Mouse (Mus musculus) embryonic facial prominence, embryonic 14.5 days (tissue): Measurements from ENCODE around the gene Prss21. TPM values are rescaled to one million over a fixed set of nuclear protein-coding genes. Genes with fewer than 3 reads are reported as not detected.
A peak's percentile ranks its signal among the peaks of the same experiment; 100 is the strongest.

Experiments used
- ATAC-seq: fragments of 200-750 bp; cut with Nextera tagmentation; 2 replicates; pipeline ENCODE4 v1.8.0; 2017; ENCODE audit warnings: low read depth, moderate number of reproducible peaks, moderate TSS enrichment
- DNase-seq: peaks from one replicate; pipeline ENCODE4 v3.0.0-alpha.2; 2015; ENCODE audit warnings: low spot score
- H3K27ac ChIP-seq: fragments of 300-500 bp; sonication (generic); replicated peaks from 2 replicates; pipeline ENCODE4 v1.5.1; 2014; ENCODE audit warnings: low read depth, mild to moderate bottlenecking, low read length, moderate library complexity
- H3K27me3 ChIP-seq: fragments of 300-500 bp; sonication (generic); replicated peaks from 2 replicates; pipeline ENCODE4 v1.6.1; 2014; ENCODE audit warnings: low read length; ENCODE audit not compliant: control insufficient read depth, insufficient read depth
- H3K36me3 ChIP-seq: fragments of 300-500 bp; sonication (generic); 2 replicates; pipeline ENCODE4 v1.6.1; 2014; ENCODE audit warnings: low read length, mixed read lengths; ENCODE audit not compliant: control insufficient read depth, insufficient read depth
- H3K4me1 ChIP-seq: fragments of 300-500 bp; sonication (generic); 2 replicates; pipeline ENCODE4 v1.6.1; 2014; ENCODE audit warnings: antibody characterized with exemption, low read length; ENCODE audit not compliant: control insufficient read depth, insufficient read depth
- H3K4me2 ChIP-seq: fragments of 300-500 bp; sonication (generic); 2 replicates; pipeline ENCODE4 v1.6.1; 2014; ENCODE audit warnings: low read depth, mild to moderate bottlenecking, low read length, moderate library complexity, mixed read lengths
- H3K4me3 ChIP-seq: fragments of 300-500 bp; sonication (generic); 2 replicates; pipeline ENCODE4 v1.5.1; 2014; ENCODE audit warnings: low read depth, mild to moderate bottlenecking, low read length
- H3K9ac ChIP-seq: fragments of 300-500 bp; sonication (generic); 2 replicates; pipeline ENCODE4 v1.6.1; 2014; ENCODE audit warnings: low read depth, mild to moderate bottlenecking, low read length, moderate library complexity, mixed read lengths
- H3K9me3 ChIP-seq: fragments of 300-500 bp; sonication (generic); 2 replicates; pipeline ENCODE4 v1.6.1; 2016; ENCODE audit warnings: low read length; ENCODE audit not compliant: control insufficient read depth
- WGBS: fragments of 180-500 bp; shearing (Covaris S2); extraction: QIAGEN DNeasy Blood & Tissue Kit; methylation state at CpG from one replicate; pipeline ENCODE4 v1.1.7; 2014; 5-methylcytosine and 5-hydroxymethylcytosine counted together
- polyA plus RNA-seq: library from polyadenylated mRNA; unstranded; fragments of >200 nt; fragmentation: Nextera tagmentation; extraction: Ambion mirVana; gene quantifications from 2 replicates; pipeline ENCODE4 v1.2.1, GENCODE M21; 2014

The Prss21 gene
- polyA plus RNA-seq, 1 experiment from 2014 or later: not detected

DNA sequence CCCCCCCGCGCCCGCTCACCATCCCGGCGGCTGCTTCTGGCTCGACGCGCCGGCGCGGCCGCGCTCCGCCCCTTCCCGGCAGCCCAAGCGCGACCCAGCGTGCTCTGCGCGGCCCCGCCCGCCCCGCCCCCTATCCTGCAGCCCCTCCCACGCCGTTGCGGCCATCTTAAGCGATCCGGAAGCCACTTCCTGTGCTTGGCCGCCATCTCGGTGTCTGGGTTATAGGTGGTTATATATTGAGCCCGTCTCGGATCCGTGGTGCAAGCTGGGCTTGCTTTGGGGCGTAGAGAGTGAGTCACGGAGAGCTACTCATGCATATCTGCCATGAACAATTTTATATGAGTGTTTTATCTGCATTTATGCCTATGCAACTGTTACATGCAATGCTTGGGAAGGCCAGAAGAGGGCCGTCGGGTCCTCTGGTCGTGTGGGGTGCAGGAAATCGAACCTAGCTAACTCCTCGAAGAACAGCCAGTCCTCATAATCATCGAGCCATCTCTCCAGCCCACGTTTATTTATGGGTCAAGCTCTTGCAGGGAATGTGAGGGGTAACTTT, 38.7 kb upstream of the Prss21 start, which contains the start of gene Elob:
Gene Elob, minus strand, starts transcription at position 73 of the 556 bp plus-strand sequence.
- WGBS: 1% methylated on average over 21 of the region's 42 CpGs
- peak; percentile 96 for DNase-seq
- peaks cover 15% of the 10 kb centered on the region; the same call in 1 of the 2 replicates for H3K27me3 ChIP-seq
- H3K4me1 ChIP-seq: peaks cover 9% of the 10 kb centered on the region
- H3K9me3 ChIP-seq: peaks cover 4% of the 10 kb centered on the region; the same call in 1 of the 2 replicates
- peak within 1 kb of the TSS; percentile 64 for H3K4me2 ChIP-seq
- H3K4me3 ChIP-seq: peak within 1 kb of the TSS; percentile 52
- peaks cover 30% of the 10 kb centered on the region for H3K36me3 ChIP-seq
- H3K27ac ChIP-seq: peak within 1 kb of the TSS; percentile 95
- peak; percentile 95 for ATAC-seq
- peak within 1 kb of the TSS; percentile 79 for H3K9ac ChIP-seq

DNA sequence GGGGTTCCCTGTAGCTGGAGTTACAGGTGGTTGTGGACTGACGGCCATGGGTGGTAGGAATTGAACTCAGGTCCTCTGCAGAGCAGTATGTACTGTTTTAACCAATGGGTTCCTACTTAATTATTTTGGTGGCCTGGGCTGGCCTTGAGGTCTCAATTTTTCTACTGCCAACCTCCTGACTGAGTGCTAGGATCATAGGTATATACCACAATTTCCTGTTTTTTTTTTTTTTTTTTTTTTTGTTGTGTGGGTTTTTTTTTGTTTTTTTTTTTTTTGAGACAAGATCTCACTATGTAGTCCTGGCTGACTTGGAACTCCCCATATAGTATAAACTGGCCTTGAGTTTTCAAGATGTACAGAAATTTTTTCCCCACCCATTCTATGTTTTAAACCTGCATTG, 36.7 kb upstream of the Prss21 start:
- H3K9me3 ChIP-seq: peaks cover 4% of the 10 kb centered on the region; the same call in 1 of the 2 replicates
- no peak overlapping the region for H3K27ac ChIP-seq
- no peak overlapping the region for H3K9ac ChIP-seq
- WGBS: 83% methylated on average over 1 of the region's 1 CpGs
- DNase-seq (no peak), ATAC-seq (no peak)
- no peak overlapping the region for H3K4me3 ChIP-seq
- H3K4me1 ChIP-seq: peaks cover 9% of the 10 kb centered on the region
- peaks cover 9% of the 10 kb centered on the region for H3K36me3 ChIP-seq
- no peak overlapping the region for H3K4me2 ChIP-seq
- H3K27me3 ChIP-seq: peaks cover 15% of the 10 kb centered on the region; the same call in 1 of the 2 replicates

DNA sequence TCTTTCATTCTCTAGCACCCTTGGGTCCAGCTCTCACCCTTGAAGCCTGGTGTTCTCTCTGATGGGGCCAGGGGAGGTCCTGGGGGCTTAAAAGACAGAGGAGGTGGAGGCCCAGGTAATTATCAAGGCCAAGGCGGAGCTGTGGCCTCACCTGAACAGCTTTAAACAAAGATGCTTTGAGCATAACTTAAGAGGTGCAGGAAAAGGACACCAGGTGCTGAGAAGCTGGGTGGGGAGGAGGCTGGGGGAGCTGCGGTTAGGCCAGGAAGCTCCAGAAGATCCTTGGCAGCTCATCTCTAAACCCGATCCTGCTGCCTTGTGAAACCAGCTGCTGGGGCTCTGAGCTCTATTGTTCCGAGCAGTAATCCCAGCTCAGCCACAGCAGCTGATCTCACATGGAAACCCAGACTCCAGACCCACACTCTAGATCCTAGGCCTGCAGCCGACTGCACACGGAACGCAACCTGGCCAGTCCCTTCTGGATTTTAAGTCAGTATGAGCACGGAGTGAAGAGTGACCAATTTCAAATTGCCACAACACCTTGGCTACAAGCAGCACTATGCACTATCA, 31.8 kb upstream of the Prss21 start, which contains the start of gene Prss33:
Gene Prss33, minus strand, starts transcription at position 51 of the 570 bp plus-strand sequence.
- Histone ChIP-seq H3K4me2 (no peak within 1 kb of the TSS), H3K36me3 (no peaks in the 10 kb centered on the region), H3K9ac (0 out of 2 replicates have a peak within 1 kb of the TSS, but pooled peaks have one; percentile 8), H3K27ac (no peak within 1 kb of the TSS), H3K9me3 (no peaks in the 10 kb centered on the region), H3K4me1 (no peaks in the 10 kb centered on the region), H3K27me3 (peaks cover 10% of the 10 kb centered on the region; the same call in 1 of the 2 replicates), H3K4me3 (no peak within 1 kb of the TSS)
- DNase-seq: peak; percentile 82
- 60% methylated on average over 8 of the region's 8 CpGs for WGBS
- peak; percentile 83 for ATAC-seq

DNA sequence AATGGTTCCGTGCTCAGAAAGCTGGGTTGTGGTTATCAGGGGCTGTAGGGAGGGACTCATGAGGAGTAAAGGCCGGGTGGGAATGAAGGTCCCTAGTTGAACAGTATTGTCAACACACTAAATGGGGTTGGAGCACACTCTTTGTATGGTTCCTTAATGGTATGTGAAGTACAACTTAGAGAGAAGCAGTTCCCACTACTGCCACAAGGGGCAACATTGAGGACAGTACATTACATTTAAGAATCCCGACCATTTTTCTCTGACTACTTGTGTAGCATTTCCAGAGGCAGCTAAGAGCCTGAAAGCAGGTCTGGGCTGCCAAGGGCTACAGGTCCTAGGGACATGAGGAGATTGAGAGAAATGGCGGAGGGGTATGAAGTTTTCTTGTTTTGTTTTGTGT, 26.7 kb upstream of the Prss21 start:
- H3K4me1 ChIP-seq: no peaks in the 10 kb centered on the region
- WGBS: 23% methylated on average over 4 of the region's 4 CpGs
- H3K36me3 ChIP-seq: no peaks in the 10 kb centered on the region
- no peak overlapping the region for H3K9ac ChIP-seq
- DNase-seq (peak; percentile 79), ATAC-seq (no peak)
- no peak overlapping the region for H3K4me2 ChIP-seq
- no peak overlapping the region for H3K27ac ChIP-seq
- no peaks in the 10 kb centered on the region for H3K27me3 ChIP-seq
- no peaks in the 10 kb centered on the region for H3K9me3 ChIP-seq
- no peak overlapping the region for H3K4me3 ChIP-seq

DNA sequence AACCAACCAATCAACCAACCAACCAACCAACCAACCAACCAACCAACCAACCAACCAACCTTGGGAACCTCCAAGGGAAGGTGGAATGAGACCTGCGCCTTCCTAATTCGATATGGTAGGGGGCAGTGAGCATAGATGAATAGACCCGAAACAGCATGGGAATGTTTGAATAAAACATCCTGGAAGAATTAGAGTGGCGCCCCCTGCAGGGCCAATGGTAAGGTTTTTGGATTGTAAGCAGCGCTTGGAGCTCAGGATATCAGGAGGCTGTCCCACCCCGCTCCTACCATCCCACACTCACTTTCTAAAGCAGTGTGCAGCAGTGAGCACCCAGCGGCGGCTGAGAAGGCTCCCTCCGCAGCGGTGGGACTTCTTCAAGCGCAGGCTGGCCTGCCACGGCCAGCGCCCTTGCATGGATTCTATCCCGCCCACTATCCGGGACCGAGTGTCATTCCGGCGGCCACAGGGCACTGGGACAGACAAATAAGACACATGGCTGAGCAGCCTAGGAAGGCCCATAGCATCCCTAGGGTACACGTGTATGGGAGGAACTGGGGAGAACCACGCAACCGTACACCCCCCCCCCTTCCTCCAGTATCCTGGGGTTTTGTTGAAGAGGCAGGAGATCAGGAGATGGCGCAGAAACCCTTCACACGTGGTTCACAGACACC, 24.6 kb upstream of the Prss21 start:
- no peak overlapping the region for H3K27ac ChIP-seq
- ATAC-seq (0 out of 2 replicates have a peak, but pooled peaks have one; percentile 19), DNase-seq (no peak)
- H3K36me3 ChIP-seq: no peaks in the 10 kb centered on the region
- H3K9me3 ChIP-seq: no peaks in the 10 kb centered on the region
- peak overlapping the region; percentile 43 for H3K4me2 ChIP-seq
- no peaks in the 10 kb centered on the region for H3K27me3 ChIP-seq
- 49% methylated on average over 23 of the region's 23 CpGs for whole genome bisulfite sequencing
- no peaks in the 10 kb centered on the region for H3K4me1 ChIP-seq
- H3K4me3 ChIP-seq: no peak overlapping the region
- no peak overlapping the region for H3K9ac ChIP-seq

DNA sequence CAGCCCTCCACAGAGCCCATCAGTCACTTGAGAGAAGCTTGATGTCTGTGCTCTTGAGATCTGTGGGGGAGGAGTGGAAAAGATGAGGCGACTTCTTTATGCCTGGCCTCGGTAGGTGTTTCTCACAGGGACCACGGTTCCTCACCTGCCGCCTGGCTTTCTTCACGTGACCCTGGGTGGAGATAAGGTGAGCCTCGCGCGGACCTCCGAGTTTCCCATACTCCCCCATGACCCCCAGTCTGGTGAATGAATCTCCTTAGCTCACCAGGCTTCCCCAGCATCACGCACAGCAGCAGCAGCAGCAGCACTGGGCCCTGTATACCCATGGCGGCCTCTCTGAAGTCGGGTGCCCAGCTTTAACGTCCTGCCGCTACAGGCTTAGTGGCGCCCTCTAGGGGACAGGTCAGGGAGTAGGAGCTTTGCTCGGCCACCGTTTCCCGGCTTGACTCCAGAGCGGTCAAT, 24.0 kb upstream of the Prss21 start, which contains the start of the genes Prss32 and Prss41:
Gene Prss32, plus strand, starts transcription at position 44 of the 462 bp plus-strand sequence.
Gene Prss41, minus strand, starts transcription at position 361 of the 462 bp plus-strand sequence.
- ATAC-seq (0 out of 2 replicates have a peak, but pooled peaks have one; percentile 48), DNase-seq (peak; percentile 50)
- no peaks in the 10 kb centered on the region for H3K36me3 ChIP-seq
- H3K4me1 ChIP-seq: no peaks in the 10 kb centered on the region
- 10% methylated on average over 15 of the region's 19 CpGs for WGBS
- peak within 1 kb of the TSS; percentile 43 for H3K4me2 ChIP-seq
- H3K27ac ChIP-seq: no peak within 1 kb of the TSS
- no peaks in the 10 kb centered on the region for H3K27me3 ChIP-seq
- no peaks in the 10 kb centered on the region for H3K9me3 ChIP-seq
- H3K4me3 ChIP-seq: 0 out of 2 replicates have a peak within 1 kb of the TSS, but pooled peaks have one; percentile 2
- 0 out of 2 replicates have a peak within 1 kb of the TSS, but pooled peaks have one; percentile 25 for H3K9ac ChIP-seq

DNA sequence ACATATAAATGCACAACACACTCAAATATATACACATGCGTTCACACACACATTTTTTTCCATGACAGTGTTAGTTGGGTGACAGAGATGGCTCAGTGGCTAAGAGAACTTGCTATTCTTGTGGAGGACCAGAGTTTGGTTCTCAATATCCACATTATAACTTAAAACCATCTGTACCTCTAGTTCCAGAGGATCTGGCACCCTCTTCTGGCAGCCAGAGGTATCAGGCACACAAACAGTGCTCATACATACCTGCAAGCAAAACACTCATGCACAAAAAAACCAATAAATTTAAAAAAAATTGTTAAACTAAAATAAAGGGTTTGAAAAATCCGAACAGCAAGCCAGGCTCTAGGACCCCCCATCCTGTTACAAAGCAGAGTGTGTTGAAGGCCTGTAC, 17.8 kb upstream of the Prss21 start:
- WGBS: 63% methylated on average over 2 of the region's 2 CpGs
- H3K27me3 ChIP-seq: no peaks in the 10 kb centered on the region
- DNase-seq (no peak), ATAC-seq (no peak)
- no peaks in the 10 kb centered on the region for H3K9me3 ChIP-seq
- no peaks in the 10 kb centered on the region for H3K4me1 ChIP-seq
- H3K4me3 ChIP-seq: no peak overlapping the region
- no peak overlapping the region for H3K4me2 ChIP-seq
- no peak overlapping the region for H3K27ac ChIP-seq
- H3K9ac ChIP-seq: no peak overlapping the region
- H3K36me3 ChIP-seq: no peaks in the 10 kb centered on the region

DNA sequence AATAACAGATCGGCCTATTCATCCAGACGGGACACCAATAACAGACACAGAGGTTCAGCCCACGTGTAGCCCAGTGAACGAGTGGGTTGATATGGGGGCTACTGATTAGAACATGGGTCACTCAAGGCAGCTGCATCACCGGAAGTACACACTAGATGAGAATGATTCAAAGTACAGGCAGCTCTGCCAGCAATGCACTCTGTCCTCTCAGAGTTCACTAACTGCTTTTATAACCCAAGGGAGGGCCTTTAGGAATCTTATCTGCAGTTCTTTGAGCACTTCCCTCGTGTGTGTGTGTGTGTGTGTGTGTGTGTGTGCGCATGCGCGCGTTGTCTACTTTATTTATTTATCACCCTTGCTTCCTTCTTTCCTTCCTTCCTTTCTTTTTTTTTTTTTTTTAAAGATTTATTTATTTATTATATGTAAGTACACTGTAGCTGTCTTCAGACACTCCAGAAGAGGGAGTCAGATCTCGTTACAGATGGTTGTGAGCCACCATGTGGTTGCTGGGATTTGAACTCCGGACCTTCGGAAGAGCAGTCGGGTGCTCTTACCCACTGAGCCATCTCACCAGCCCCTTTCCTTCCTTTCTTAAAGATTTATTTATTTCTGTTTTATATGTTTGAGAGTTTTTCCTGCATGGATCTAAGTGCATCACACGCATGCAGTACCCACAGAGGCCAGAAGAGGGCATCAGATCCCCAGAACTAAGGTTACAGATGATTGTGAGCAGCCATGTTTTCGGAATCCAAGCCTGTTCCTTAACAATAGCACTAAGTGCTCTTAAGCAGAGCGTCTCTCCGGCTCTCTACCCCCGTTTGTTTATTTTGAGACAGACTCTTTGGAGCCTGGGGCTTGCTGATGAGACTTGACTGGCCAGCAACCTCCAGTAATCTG, 16.8 kb upstream of the Prss21 start:
- no peak overlapping the region for H3K9ac ChIP-seq
- H3K36me3 ChIP-seq: no peaks in the 10 kb centered on the region
- H3K27ac ChIP-seq: no peak overlapping the region
- 55% methylated on average over 18 of the region's 19 CpGs for WGBS
- H3K27me3 ChIP-seq: no peaks in the 10 kb centered on the region
- no peak overlapping the region for H3K4me3 ChIP-seq
- no peaks in the 10 kb centered on the region for H3K4me1 ChIP-seq
- ATAC-seq: no peak
- DNase-seq: peak; percentile 61
- no peaks in the 10 kb centered on the region for H3K9me3 ChIP-seq
- no peak overlapping the region for H3K4me2 ChIP-seq
